Mouse (Mus musculus) embryonic facial prominence, embryonic 15.5 days (tissue): ENCODE measurements at regions not wholly inside any gene's neighbourhood (a gene's known extent, or its start where the extent isn't known, plus 50 kb on each side); places are given as distances from the start of the nearest gene placed in this dataset.

ENCODE experiments used
- ATAC-seq: fragments of 200-750 bp; cut with Nextera tagmentation; 2 replicates; pipeline ENCODE4 v1.8.0; 2017; ENCODE audit warnings: low read depth, moderate TSS enrichment; ENCODE audit not compliant: insufficient number of reproducible peaks, low FRiP score, low TSS enrichment
- H3K27ac ChIP-seq: fragments of 300-500 bp; sonication (generic); replicated peaks from 2 replicates; pipeline ENCODE4 v1.5.1; 2015; ENCODE audit warnings: mild to moderate bottlenecking, inconsistent platforms
- H3K27me3 ChIP-seq: fragments of 300-500 bp; sonication (generic); 2 replicates; pipeline ENCODE4 v1.6.1; 2015; ENCODE audit warnings: inconsistent platforms
- H3K36me3 ChIP-seq: fragments of 300-500 bp; sonication (generic); 2 replicates; pipeline ENCODE4 v1.6.1; 2015; ENCODE audit warnings: mild to moderate bottlenecking, inconsistent platforms
- H3K4me1 ChIP-seq: fragments of 300-500 bp; sonication (generic); 2 replicates; pipeline ENCODE4 v1.6.1; 2015; ENCODE audit warnings: inconsistent platforms
- H3K4me2 ChIP-seq: fragments of 300-500 bp; sonication (generic); replicated peaks from 2 replicates; pipeline ENCODE4 v1.6.1; 2015; ENCODE audit warnings: mild to moderate bottlenecking, inconsistent platforms
- H3K4me3 ChIP-seq: fragments of 300-500 bp; sonication (generic); replicated peaks from 2 replicates; pipeline ENCODE4 v1.5.1; 2015; ENCODE audit warnings: mild to moderate bottlenecking, inconsistent platforms
- H3K9ac ChIP-seq: fragments of 300-500 bp; sonication (generic); 2 replicates; pipeline ENCODE4 v1.6.1; 2015; ENCODE audit warnings: inconsistent platforms
- H3K9me3 ChIP-seq: fragments of 300-500 bp; sonication (generic); replicated peaks from 2 replicates; pipeline ENCODE4 v1.6.1; 2016; ENCODE audit warnings: inconsistent platforms
- WGBS: fragments of 180-500 bp; shearing (Covaris S2); methylation state at CpG from one replicate; pipeline ENCODE4 v1.1.7; 2015; 5-methylcytosine and 5-hydroxymethylcytosine counted together

DNA sequence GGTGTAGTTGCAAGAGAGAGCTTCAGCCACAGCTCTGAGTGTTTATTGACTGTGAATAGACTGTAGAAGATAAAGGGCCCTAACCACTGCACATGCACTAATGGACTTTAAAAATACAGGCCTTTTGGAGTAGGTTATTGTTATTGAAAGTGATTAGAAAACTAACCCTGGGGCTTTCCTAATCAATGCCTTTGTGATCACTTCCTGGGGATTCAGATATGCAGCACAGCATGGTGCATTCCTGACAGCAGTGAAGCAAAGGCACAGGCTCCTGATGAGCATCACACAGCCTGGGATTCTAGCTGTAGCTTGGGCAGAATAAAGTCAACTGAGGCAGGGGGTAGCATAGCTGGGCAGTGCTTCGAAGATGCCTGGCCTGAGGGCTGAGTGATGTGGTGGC, 87.3 kb downstream of the Gm11077 start:
- Histone ChIP-seq H3K9ac (no peak overlapping the region), H3K27me3 (no peaks in the 10 kb centered on the region), H3K27ac (no peak overlapping the region), H3K4me3 (no peak overlapping the region), H3K36me3 (no peaks in the 10 kb centered on the region), H3K4me2 (no peak overlapping the region), H3K4me1 (peaks cover 4% of the 10 kb centered on the region; the same call in 1 of the 2 replicates), H3K9me3 (no peaks in the 10 kb centered on the region)
- WGBS = 27% methylated on average over 1 of the region's 1 CpGs
- no peak for ATAC-seq

DNA sequence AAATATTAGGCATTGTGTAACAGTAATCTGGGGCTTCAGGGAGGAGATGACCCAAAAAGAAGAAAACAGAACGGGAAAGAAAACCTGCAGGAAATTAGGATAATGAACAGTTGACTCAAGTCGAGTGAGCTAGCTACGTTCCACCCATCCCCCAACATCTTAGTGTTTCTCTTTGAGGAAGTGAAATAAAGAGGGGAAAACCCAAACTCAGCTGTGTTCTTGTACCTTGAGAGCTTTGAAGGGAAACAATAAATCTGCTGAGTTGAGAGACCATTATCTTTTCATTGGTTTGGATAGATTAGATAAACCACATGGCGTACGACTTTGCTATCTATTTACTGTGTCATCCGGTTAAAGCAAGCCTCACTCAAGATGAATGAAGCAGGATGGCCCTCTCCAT, 87.7 kb downstream of the Gm11077 start:
- Histone ChIP-seq H3K27ac (no peak overlapping the region), H3K9ac (no peak overlapping the region), H3K36me3 (no peaks in the 10 kb centered on the region), H3K4me1 (peaks cover 4% of the 10 kb centered on the region; the same call in 1 of the 2 replicates), H3K9me3 (no peaks in the 10 kb centered on the region), H3K4me2 (no peak overlapping the region), H3K4me3 (no peak overlapping the region), H3K27me3 (no peaks in the 10 kb centered on the region)
- 44% methylated on average over 6 of the region's 6 CpGs for WGBS
- ATAC-seq = no peak

DNA sequence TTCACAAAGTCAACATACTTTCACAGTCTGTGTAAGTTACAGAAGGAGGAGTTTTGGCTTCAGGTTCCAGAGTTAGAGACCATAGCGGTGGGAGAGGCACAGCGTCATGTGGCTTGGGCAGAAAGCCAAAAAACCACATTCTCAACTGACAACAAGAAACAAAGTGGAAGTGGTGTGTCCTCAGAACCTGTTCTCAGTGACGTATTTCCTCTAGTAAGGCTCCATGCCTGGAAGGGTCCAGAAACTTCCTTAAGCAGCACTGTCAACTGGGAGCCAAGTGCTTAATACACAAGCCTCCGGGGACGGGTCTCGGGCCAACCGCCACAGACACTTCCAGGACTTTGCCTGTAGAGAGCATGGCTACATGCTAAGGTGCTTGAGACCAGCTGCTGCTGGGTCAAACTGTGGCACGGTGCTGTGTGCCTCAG, 90.4 kb downstream of the Gm11077 start:
- ATAC-seq = no peak
- H3K9me3 ChIP-seq = no peaks in the 10 kb centered on the region
- no peak overlapping the region for H3K27ac ChIP-seq
- H3K4me1 ChIP-seq = peaks cover 4% of the 10 kb centered on the region; the same call in 1 of the 2 replicates
- no peaks in the 10 kb centered on the region for H3K27me3 ChIP-seq
- H3K4me2 ChIP-seq = no peak overlapping the region
- H3K36me3 ChIP-seq = no peaks in the 10 kb centered on the region
- H3K9ac ChIP-seq = no peak overlapping the region
- no peak overlapping the region for H3K4me3 ChIP-seq
- WGBS = 59% methylated on average over 8 of the region's 8 CpGs

DNA sequence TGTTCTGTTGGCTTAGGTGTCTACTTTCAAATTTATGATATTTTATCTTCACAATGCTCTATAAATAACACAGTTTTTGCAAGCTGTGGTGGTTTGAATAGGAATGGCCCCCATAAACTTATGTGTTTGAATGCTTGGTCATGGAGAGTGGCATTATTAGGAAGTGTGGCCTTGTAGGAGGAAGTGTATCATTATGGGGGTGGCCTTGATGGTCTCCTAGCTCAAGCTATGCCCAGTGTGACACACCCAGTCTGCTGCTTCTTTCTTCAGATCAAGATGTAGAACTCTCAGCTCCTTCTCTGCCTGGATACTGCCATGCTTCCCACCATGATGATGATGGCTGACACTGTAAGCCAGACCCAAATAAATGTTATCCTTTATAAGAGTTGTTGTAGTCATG, 97.4 kb downstream of the Gm11077 start:
- no peak for ATAC-seq
- Histone ChIP-seq H3K27ac (no peak overlapping the region), H3K9me3 (no peaks in the 10 kb centered on the region), H3K4me2 (no peak overlapping the region), H3K4me3 (no peak overlapping the region), H3K27me3 (no peaks in the 10 kb centered on the region), H3K4me1 (no peaks in the 10 kb centered on the region), H3K36me3 (no peaks in the 10 kb centered on the region), H3K9ac (no peak overlapping the region)

DNA sequence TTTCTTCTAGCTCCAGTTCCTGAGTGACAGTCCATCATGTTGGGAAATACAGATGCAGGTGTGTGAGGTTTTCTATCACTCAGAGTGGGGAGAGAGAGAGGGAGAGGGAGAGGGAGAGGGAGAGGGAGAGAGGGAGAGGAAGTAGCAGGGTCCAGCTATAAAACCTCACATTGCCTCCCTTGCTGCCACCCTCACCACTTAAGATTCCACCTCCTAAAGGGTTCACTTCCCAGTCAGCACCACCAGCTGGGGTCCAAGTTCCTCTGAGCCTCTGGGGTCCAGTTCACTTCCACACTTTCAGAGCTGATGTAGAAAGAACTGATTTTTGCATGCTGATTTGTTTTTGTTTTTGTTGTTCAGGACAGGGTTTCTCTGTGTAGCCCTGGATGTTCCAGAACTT, 98.6 kb downstream of the Gm11077 start:
- Histone ChIP-seq H3K4me3 (no peak overlapping the region), H3K4me2 (no peak overlapping the region), H3K27ac (no peak overlapping the region), H3K9ac (no peak overlapping the region), H3K9me3 (no peaks in the 10 kb centered on the region), H3K27me3 (no peaks in the 10 kb centered on the region), H3K4me1 (no peaks in the 10 kb centered on the region), H3K36me3 (no peaks in the 10 kb centered on the region)
- ATAC-seq = no peak

DNA sequence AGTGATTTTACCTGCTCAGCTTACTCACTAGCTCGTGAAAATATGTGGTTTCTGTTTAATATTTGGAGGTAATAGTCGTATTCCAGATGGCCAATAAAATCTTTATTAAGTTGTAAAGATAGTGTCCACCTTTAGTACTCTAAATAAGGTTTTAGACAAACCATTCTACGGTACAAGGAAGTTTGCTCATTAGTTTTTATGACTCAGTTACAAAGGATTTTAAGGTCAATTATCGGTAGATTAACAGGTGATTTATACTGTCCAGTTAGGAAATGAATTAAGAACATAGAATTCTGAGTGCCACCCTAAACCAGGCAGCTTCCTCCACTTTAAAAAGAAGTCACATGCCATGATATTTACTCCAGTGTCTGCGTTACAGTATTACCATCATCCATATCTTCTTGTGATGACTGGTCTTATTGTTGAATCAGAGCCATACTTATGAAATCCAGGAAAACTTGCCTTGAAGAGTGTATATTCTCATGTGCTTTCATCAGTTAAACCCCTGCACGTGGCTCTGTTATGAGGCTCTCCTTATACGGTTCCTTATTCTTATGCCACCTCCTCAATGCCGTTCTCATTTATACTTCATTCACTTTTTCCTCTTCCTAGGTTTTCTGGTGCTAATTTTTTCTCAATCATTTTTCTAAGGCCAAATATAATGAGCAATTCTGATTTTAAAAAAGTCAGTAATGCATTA, 114.4 kb downstream of the Gm11077 start:
- Histone ChIP-seq H3K4me1 (no peaks in the 10 kb centered on the region), H3K4me3 (no peak overlapping the region), H3K9ac (no peak overlapping the region), H3K36me3 (no peaks in the 10 kb centered on the region), H3K4me2 (no peak overlapping the region), H3K27me3 (no peaks in the 10 kb centered on the region), H3K9me3 (no peaks in the 10 kb centered on the region), H3K27ac (no peak overlapping the region)
- ATAC-seq = no peak
- WGBS = 81% methylated on average over 8 of the region's 8 CpGs

DNA sequence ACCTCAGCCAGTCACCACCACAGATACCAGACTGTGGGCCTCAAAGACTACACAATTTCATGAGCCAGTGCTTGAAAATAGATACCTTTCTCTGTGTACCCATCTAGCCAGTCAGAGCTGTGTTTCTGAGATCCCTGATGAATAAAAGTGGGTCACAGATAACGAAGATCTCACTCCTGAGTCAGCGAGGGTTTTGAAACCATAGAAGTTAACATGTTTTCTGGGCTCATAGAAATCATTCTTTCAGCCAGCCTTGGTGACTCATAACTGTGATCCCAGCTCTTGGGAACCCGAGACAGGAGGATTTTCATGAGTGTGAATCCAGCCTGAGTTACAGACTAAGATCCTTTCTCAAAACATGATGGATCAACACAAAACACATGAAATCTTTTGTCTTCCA, 118.1 kb downstream of the Gm11077 start:
- ATAC-seq = no peak
- no peaks in the 10 kb centered on the region for H3K9me3 ChIP-seq
- WGBS = 80% methylated on average over 3 of the region's 3 CpGs
- no peaks in the 10 kb centered on the region for H3K4me1 ChIP-seq
- H3K36me3 ChIP-seq = no peaks in the 10 kb centered on the region
- no peaks in the 10 kb centered on the region for H3K27me3 ChIP-seq
- no peak overlapping the region for H3K9ac ChIP-seq
- no peak overlapping the region for H3K4me2 ChIP-seq
- no peak overlapping the region for H3K4me3 ChIP-seq
- no peak overlapping the region for H3K27ac ChIP-seq

DNA sequence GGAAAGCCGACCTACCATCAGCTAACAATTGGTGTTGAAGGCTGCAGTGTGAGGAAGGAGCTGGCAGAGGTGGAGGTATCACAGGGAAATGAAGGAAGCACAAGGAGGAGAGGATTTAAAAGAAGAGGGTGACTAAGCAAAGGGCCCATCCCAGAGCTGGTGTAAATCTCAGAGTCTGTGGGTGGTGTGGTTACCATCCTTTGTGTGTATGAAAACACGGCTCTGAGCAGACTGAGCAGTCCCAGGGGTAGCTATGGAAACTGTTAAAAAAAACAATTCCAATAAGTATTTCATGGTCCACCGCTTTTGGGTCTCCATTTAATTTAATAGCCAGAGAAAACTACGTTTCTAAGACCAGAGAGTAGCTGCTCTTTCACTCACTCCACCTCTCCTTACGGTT, 123.3 kb downstream of the Gm11077 start:
- H3K9me3 ChIP-seq = no peaks in the 10 kb centered on the region
- peaks cover 27% of the 10 kb centered on the region for H3K4me1 ChIP-seq
- H3K36me3 ChIP-seq = no peaks in the 10 kb centered on the region
- no peak overlapping the region for H3K9ac ChIP-seq
- ATAC-seq = no peak
- no peaks in the 10 kb centered on the region for H3K27me3 ChIP-seq
- H3K27ac ChIP-seq = no peak overlapping the region
- no peak overlapping the region for H3K4me2 ChIP-seq
- WGBS = 64% methylated on average over 5 of the region's 5 CpGs
- H3K4me3 ChIP-seq = no peak overlapping the region

DNA sequence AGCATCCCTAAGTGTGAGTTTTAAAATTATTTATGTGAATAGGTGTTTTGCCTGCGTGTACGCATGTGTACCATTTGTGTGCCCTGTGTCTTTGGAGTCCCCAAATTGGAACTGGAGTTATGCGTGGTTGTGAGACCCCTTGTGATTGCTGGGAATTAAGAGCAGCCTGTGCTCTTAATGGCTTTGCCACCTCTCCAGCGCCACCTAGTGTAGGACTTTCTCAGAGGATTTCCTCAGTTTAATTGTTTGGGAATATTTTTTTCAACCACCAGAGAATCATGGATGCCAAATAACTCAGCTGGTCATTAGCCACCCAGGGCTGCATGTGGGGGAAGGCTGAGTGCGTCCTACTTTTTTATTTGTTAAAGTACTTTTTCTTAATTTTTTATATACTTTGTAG, 124.4 kb downstream of the Gm11077 start:
- no peaks in the 10 kb centered on the region for H3K36me3 ChIP-seq
- H3K4me2 ChIP-seq = no peak overlapping the region
- H3K4me1 ChIP-seq = peaks cover 29% of the 10 kb centered on the region
- no peak overlapping the region for H3K9ac ChIP-seq
- H3K27ac ChIP-seq = no peak overlapping the region
- no peaks in the 10 kb centered on the region for H3K9me3 ChIP-seq
- H3K27me3 ChIP-seq = no peaks in the 10 kb centered on the region
- ATAC-seq = no peak
- 48% methylated on average over 5 of the region's 5 CpGs for WGBS
- H3K4me3 ChIP-seq = no peak overlapping the region

DNA sequence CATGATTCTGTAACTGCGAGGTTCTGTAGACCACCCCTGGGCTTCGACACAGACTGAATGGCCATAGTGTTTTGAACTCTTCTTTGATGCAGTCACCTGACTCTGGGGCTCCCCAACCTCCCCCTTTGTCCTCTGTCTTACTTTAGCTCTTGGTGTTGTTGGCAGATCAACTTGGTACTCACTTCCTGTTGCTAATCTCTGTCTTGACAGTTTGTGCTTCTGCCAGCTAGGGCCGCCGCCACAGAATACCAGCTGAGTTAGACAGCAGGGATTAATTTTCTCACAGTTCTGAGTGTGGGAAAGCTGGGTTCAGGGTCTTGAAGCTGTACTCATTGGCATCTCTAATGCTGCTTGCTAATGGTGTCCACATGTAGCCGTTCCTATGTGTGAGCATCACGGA, 125.6 kb downstream of the Gm11077 start:
- no peak for ATAC-seq
- Histone ChIP-seq H3K27me3 (no peaks in the 10 kb centered on the region), H3K4me2 (no peak overlapping the region), H3K9me3 (no peaks in the 10 kb centered on the region), H3K36me3 (no peaks in the 10 kb centered on the region), H3K4me3 (no peak overlapping the region), H3K4me1 (peaks cover 29% of the 10 kb centered on the region), H3K9ac (no peak overlapping the region), H3K27ac (no peak overlapping the region)
- 54% methylated on average over 6 of the region's 6 CpGs for WGBS

DNA sequence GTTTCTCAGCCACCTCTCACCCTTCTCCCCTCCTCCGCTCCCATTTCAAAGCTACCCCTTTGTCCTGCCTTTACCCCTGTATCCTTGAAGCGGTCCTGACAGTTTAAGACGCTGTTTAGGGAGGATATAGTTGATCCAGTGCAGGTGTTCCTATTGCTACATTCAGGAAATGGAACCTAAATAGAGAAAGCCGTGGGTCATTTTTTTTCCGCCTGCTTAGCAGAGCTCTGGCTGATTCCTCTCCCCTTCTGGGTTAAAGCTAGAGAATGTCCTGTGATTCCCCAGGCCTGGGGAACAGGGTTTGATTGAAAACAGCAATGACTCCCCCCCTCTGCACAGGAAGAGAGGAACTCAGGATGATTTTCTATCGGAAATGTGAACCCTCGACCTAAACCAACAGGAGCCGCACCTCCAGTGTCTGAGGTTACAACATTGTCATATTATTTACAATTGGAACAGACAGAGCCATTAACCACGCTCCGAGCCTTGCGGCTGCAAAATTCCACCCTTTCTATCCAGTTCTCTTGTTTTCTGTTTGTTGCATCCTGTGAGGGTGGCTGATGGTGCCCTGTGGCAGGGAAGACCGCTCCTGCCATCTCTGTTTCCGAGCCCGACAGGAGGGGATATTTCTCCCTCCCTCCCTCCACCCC, 127.5 kb downstream of the Gm11077 start:
- H3K4me1 ChIP-seq = peaks cover 29% of the 10 kb centered on the region
- no peak overlapping the region; the same call in 1 of the 2 replicates for H3K9ac ChIP-seq
- no peaks in the 10 kb centered on the region for H3K27me3 ChIP-seq
- H3K4me3 ChIP-seq = peak overlapping the region; percentile 35
- H3K4me2 ChIP-seq = peak overlapping the region; percentile 61
- H3K27ac ChIP-seq = peak overlapping the region; percentile 71
- no peaks in the 10 kb centered on the region for H3K9me3 ChIP-seq
- 5% methylated on average over 14 of the region's 14 CpGs for WGBS
- H3K36me3 ChIP-seq = no peaks in the 10 kb centered on the region
- peak; percentile 65; the same call in 1 of the 2 replicates for ATAC-seq
